Mouse (Mus musculus) lung, adult 18-20 months (tissue): ENCODE measurements around the gene Luc7l3.

Source experiments
- DNase-seq, 2 experiments: peaks; one replicate each; pipeline ENCODE4 v3.0.0; 2022; ENCODE audit warnings: mixed read lengths in 2 of 2

The Luc7l3 gene

DNA sequence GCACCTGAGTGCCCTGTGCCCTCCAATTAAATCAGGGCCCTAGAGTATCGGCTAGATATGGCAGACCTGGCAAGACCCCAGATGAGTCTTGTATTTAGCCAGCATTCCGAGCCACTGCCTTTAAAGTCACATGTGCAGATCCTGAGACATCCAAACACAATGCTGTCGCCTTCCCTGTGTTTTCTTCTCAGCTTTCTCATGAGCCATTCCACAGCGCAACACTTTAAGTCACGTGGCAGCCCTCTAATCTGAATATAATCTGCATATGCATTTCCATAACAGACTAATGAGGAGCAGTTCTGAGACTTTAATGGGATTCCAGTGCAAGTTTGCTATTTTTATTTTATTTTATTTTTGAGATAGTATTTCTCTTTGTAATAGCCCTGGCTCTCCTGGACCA is 66.1 kb downstream of the Luc7l3 start:
- DNase-seq = no peak

- DNase-seq = no peak
Measured at GRCm38 (mm10) chr11:94253691-94254090, 68.1 kb downstream of the Luc7l3 start.

- DNase-seq = no peak
Measured at GRCm38 (mm10) chr11:94253156-94253555, 68.6 kb downstream of the Luc7l3 start.

GRCm38 (mm10) chr11:94246789-94247061 is 75.1 kb downstream of the Luc7l3 start:
- no peak for DNase-seq

GRCm38 (mm10) chr11:94245955-94246788 is 75.6 kb downstream of the Luc7l3 start, which contains the start of gene Wfikkn2:
Wfikkn2 (minus strand) TSS chr11:94246005.
- DNase-seq = no peak

- no peak for DNase-seq
Measured at GRCm38 (mm10) chr11:94244385-94244784, 77.4 kb downstream of the Luc7l3 start.

DNA sequence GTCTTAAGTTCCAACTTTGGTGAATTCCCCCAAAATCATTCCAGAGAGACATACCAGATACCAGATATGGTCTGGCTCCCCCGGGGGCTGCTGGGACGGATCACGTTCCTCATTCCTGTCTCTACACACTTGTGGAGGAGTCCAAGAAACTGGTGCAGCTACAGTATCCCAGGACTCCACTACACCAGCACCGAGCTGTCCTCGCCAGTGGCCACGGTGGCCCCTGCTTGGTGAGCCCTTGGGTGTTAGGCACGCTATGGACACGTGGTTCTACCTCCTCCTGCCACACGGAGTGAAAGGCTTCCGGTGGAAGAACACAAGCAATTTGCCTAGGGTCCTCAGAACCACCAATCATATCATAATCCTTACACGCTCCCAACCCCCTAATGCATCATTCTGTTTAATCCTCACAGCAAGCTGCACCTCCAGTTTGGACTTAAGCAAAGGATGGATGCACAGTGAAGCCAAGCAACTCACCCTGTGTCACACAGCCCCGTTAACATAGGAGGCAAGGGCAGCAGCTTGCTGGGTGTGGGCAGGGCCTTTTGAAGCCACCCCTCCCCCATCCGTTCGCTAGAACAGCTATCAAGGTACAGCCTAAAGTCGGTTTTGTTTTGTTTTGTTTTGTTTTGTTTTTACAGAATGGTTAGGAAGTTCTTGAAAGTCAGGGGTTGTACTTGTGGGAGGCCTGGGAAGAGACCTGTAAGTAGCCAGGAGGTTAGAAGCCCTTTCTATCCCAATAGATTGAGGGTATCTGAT is 78.2 kb downstream of the Luc7l3 start:
- DNase-seq = no peak

GRCm38 (mm10) chr11:94242760-94243421 is 78.9 kb downstream of the Luc7l3 start:
- peak in 1 of 2 experiments; percentile 46 for DNase-seq

GRCm38 (mm10) chr11:94239706-94240105 is 82.1 kb downstream of the Luc7l3 start:
- no peak for DNase-seq

- no peak for DNase-seq
Measured at GRCm38 (mm10) chr11:94238786-94239185, 83.0 kb downstream of the Luc7l3 start.
